Mouse (Mus musculus): Measurements from ENCODE around the gene 1110032F04Rik. TPM values are rescaled to one million over a fixed set of nuclear protein-coding genes. Genes with fewer than 3 reads are reported as not detected.

1110032F04Rik gene
- total RNA-seq, 1 experiment from 2014 or later: not detected

GRCm38 (mm10) chr3:68902636-68903035 lies 33.2 kb downstream of the 1110032F04Rik start:
- 0 out of 2 replicates have a peak, but pooled peaks have one; percentile 59 for ATAC-seq (replicated peaks; ENCODE audit: insufficient number of reproducible peaks, low FRiP score, low TSS enrichment, poor library complexity, severe bottlenecking)

- no peak; the same call in 1 of the 2 replicates for ATAC-seq (replicated peaks; ENCODE audit: insufficient number of reproducible peaks, low FRiP score, low TSS enrichment, poor library complexity, severe bottlenecking)
These were observed 35.8 kb downstream of the 1110032F04Rik start for GRCm38 (mm10) chr3:68904902-68905778.

- no peak for ATAC-seq (replicated peaks; ENCODE audit: insufficient number of reproducible peaks, low FRiP score, low TSS enrichment, poor library complexity, severe bottlenecking)
These were observed 38.1 kb downstream of the 1110032F04Rik start for GRCm38 (mm10) chr3:68907509-68907908.

Other genes with a start within 250 kb of the 1110032F04Rik start
- gene Il12a, start 178.9 kb upstream of the 1110032F04Rik start, total RNA-seq (2017): 2.3 TPM in 1 of 3 replicates, not detected in the others
- 2.8 to 7.6 TPM (median 6.0 TPM) in 3 replicates for gene Ift80, start 135.0 kb downstream of the 1110032F04Rik start, total RNA-seq (2017)
- 273 to 382 TPM (median 309 TPM) in 3 replicates for gene Smc4, start 135.2 kb downstream of the 1110032F04Rik start, total RNA-seq (2017)
- 10.0 to 13.3 TPM (median 10.2 TPM) in 3 replicates for gene Trim59, start 175.2 kb downstream of the 1110032F04Rik start, total RNA-seq (2017)